Mouse (Mus musculus): ENCODE measurements around the gene Ano1.

Gene Ano1

GRCm38 (mm10) chr7:144582284-144582980 lies 169.3 kb downstream of the Ano1 start, which contains the start of gene Fadd:
Fadd (minus strand) TSS chr7:144582463.
- peak; percentile 93 for DNase-seq (ENCODE audit: low spot score)

- DNase-seq (ENCODE audit: low spot score) = peak; percentile 93
Measured at GRCm38 (mm10) chr7:144581559-144582283, 170.1 kb downstream of the Ano1 start.

- peak; percentile 13 for DNase-seq (ENCODE audit: low spot score)
Measured at GRCm38 (mm10) chr7:144577876-144578275, 173.9 kb downstream of the Ano1 start.

- no peak for DNase-seq (ENCODE audit: low spot score)
Measured at GRCm38 (mm10) chr7:144572234-144572633, 179.5 kb downstream of the Ano1 start.

- no peak for DNase-seq (ENCODE audit: low spot score)
Measured at GRCm38 (mm10) chr7:144571598-144571997, 180.2 kb downstream of the Ano1 start.

- DNase-seq (ENCODE audit: low spot score) = peak; percentile 94
Measured at GRCm38 (mm10) chr7:144569428-144569827, 182.3 kb downstream of the Ano1 start.

GRCm38 (mm10) chr7:144568091-144568490 lies 183.7 kb downstream of the Ano1 start:
- DNase-seq (ENCODE audit: low spot score) = no peak

- no peak for DNase-seq (ENCODE audit: low spot score)
Measured at GRCm38 (mm10) chr7:144566921-144567682, 184.7 kb downstream of the Ano1 start.

- DNase-seq (ENCODE audit: low spot score) = peak; percentile 12
Measured at GRCm38 (mm10) chr7:144563456-144564155, 188.2 kb downstream of the Ano1 start.

- DNase-seq (ENCODE audit: low spot score) = no peak
Measured at GRCm38 (mm10) chr7:144562016-144562415, 189.8 kb downstream of the Ano1 start.

GRCm38 (mm10) chr7:144560594-144560993 lies 191.2 kb downstream of the Ano1 start:
- DNase-seq (ENCODE audit: low spot score) = no peak

GRCm38 (mm10) chr7:144558552-144558951 lies 193.2 kb downstream of the Ano1 start:
- DNase-seq (ENCODE audit: low spot score) = no peak

GRCm38 (mm10) chr7:144554123-144554472 lies 197.7 kb downstream of the Ano1 start:
- no peak for DNase-seq (ENCODE audit: low spot score)

GRCm38 (mm10) chr7:144553237-144554122 lies 198.3 kb downstream of the Ano1 start, which contains the start of gene Ppfia1:
Ppfia1 (minus strand) TSS chr7:144553729.
- DNase-seq (ENCODE audit: low spot score) = peak; percentile 91

- DNase-seq (ENCODE audit: low spot score) = no peak
Measured at GRCm38 (mm10) chr7:144552274-144552673, 199.5 kb downstream of the Ano1 start.

- no peak for DNase-seq (ENCODE audit: low spot score)
Measured at GRCm38 (mm10) chr7:144550811-144551210, 201.0 kb downstream of the Ano1 start.

- DNase-seq (ENCODE audit: low spot score) = no peak
Measured at GRCm38 (mm10) chr7:144549904-144550566, 201.7 kb downstream of the Ano1 start.

GRCm38 (mm10) chr7:144545231-144545630 lies 206.5 kb downstream of the Ano1 start:
- no peak for DNase-seq (ENCODE audit: low spot score)

GRCm38 (mm10) chr7:144541351-144541750 lies 210.4 kb downstream of the Ano1 start:
- no peak for DNase-seq (ENCODE audit: low spot score)

GRCm38 (mm10) chr7:144539146-144539545 lies 212.6 kb downstream of the Ano1 start:
- no peak for DNase-seq (ENCODE audit: low spot score)

All from adipocyte (in vitro differentiated cells).